Mouse (Mus musculus): Measurements from ENCODE around the gene Rimkla. TPM values are rescaled to one million over a fixed set of nuclear protein-coding genes. Genes with fewer than 3 reads are reported as not detected.
A peak's percentile ranks its signal among the peaks of the same experiment; 100 is the strongest.
"Not testable (repeated sequence)": the region's sequence is repeated elsewhere in the genome, so short reads cannot be mapped to it uniquely, and the experiment has no call there.

The Rimkla gene
- under 1 TPM; 0.09 to 0.21 TPM for total RNA-seq (2021)
- polyA plus RNA-seq (2012; rRNA removed), result 0.11 and 0.28 TPM in 2 replicates
- long read RNA-seq, partial matches to known transcripts, result 0 of 1 reads
- long read RNA-seq, other reads (novel, unspliced or antisense), result 1 of 1 reads

DNA sequence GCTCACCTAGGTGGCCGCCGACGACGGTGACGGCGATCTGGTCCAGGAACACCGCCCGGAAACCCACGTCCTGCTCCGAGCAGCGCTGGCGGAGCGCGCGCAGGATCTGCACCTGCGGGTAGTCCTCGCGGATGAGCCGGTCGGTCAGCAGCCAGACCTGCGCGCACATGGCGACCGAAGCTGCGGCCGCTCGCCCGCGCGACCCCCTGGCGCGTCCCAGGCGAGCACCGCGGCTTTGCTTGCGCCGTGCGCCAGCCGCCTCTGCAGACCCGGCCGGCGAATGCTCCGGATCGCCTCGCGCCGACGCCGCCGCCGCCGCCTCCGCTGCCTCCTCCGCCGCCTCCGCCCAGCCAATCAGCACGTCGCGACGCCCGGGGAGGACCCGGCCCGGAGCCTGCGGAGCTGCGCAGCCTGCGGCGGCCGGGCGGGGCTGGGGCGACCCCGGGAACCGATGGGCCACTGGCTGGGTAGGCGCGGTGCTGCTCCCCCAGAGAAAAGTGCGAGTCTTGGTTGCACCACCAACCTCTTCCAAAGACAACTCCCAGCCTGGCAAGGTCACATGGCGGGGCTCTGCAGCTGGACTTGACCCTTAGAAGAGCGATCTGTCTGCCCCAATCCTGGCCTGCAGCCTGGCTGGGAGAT is at the start of gene Rimkla:
Gene Rimkla, minus strand, starts transcription at position 338 of the 642 bp plus-strand sequence.
- DNase-seq, result peak; percentile 86

DNA sequence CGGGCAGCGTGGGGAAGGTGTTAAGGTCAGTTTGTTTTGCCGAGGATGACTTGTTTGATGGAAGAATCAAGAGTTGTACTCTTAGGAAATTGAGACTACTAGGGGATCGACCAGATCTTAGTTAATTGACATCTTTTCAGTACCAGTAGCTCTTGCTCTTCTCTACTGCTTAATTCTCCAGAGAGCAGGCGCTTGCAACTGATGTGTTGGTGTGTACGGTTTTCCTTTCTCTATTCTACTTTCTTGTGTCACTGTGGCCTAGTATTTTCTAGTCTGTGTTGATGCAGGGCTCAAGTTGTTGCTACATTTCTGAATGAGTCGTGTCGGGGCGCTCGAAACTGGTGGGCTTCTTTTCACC is 48.1 kb upstream of the Rimkla start:
- no peak for DNase-seq

DNA sequence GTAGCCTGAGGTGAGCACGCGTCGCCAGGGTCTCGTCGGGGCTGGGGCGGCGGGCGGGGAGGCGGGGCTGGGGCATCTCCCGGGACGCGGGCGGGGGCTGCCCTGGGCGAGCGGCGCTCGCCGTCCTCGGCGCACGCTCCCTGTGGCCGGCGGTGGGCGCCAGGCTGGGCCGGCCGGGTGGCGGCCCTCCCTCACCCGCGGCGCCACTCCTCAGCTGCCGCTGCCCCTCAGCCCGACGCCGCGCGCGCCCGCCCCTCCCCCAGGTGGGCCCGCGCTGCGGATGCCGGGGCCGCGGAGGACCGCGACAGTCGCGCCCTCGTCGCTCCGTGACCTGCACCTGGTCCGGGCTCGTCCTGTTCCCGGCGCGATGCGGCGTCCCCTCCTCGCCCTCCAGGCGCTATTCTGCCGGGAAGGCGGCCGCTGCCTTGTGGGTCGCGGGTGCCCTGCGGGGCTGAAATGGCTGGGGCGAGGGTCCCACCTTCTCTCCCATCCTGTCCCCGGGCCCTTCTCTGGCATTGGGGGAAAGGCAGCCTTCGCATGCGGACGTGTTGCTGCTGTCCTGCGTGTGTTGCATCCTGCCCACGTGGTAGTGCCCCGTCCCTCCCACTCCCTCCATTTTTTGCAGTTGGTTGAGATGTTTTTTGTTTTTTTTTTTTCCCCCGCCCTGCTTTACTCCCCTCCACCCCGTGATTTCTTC is 47.6 kb upstream of the Rimkla start:
- peak; percentile 66 for DNase-seq

DNA sequence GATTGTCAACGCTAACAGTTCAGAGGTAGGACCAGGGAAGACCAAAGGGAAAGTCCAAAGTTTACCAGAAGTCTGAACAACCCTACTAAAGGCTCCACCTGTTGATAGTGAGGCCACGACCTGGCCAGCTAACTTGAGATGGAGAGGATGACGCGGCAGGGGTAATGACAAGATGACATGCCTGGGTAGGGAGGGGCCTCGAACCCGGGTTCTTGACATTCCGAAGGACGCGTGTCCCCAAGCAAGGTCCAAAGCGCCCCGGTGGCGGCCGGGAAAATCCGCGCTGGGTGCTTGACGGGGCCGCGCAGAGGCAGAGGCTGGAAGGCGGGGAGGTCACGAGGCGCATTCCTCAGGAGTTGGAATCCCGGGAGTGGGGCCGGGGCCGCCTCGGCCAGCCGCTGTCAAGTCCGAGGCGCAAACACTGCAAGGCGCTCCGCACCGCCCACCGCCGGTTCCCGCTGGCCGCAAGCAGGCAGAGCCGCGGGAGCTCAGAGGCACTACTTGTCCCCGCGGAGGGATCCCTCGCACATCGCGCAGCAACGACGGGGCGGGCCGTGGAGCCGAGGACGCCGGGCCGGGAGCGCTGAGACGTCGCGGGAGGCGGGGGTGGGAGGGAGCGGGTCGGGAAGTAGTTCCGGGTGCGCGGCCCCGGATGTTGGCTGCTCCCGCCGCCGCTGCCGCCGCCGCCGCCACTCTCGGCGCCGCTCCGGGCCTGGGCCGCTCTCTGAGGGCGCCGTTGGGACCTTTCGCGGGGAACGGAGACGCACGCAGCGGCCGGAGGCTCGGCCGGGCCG is 46.8 kb upstream of the Rimkla start, which contains the start of gene Frg2f1:
Gene Frg2f1, minus strand, starts transcription at position 499 of the 794 bp plus-strand sequence.
- DNase-seq, result peak; percentile 97

DNA sequence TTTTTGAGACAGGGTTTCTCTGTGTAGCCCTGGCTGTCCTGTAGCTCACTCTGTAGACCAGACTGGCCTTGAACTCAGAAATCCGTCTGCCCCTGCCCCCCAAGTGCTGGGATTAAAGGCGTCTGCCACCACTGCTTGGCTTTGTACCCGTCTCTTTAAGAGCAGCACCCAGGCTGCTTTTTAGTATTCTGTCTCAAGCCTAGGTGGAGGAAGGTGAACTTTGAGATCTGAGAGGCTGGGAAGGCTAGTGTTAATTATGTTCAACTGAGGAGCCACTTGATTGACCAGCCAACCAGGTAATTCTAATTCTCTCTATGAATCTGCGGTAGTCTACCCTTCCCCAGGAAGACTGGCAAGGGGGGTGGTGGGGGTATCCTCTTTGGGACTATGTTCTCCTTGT is 45.0 kb upstream of the Rimkla start:
- DNase-seq, result no peak

DNA sequence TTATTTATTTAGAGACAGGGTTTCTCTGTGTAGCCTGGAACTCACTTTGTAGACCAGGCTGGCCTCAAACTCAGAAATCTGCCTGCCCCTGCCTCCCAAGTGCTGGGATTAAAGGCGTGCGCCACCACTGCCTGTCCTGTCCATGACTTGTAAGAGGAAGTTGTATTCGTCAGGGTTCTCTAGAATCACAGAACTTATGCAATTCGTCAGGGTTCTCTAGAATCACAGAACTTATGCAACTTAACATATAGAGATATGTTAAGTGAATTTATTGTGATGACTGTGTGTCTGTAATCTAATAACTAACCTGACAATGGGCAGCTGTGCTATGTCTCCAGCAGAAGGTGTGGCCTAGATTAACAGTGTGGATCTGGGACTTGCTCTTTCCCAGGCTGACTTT is 44.2 kb upstream of the Rimkla start, which contains the start of gene Foxj3:
Gene Foxj3, plus strand, starts transcription at position 390 of the 400 bp plus-strand sequence.
- not testable (repeated sequence) for DNase-seq

DNA sequence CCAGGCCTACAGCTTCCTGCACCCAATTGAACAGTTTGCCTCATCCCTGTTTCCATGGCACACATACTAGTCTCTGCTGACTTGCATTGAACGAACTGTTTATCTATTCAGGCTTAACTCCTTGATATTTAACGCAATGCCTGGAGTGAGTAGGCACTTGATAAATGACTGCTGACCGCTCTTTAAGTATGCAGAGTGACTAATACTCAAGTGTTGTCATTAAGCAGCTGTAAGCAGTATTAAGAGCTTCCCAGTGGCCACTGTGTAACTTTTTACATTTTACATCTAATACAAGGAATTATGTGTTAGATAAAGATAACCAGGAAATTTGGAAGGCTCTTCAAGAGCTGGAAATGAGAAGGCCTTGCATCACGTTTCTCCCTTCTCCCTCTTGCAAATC is 42.7 kb upstream of the Rimkla start:
- DNase-seq, result no peak

DNA sequence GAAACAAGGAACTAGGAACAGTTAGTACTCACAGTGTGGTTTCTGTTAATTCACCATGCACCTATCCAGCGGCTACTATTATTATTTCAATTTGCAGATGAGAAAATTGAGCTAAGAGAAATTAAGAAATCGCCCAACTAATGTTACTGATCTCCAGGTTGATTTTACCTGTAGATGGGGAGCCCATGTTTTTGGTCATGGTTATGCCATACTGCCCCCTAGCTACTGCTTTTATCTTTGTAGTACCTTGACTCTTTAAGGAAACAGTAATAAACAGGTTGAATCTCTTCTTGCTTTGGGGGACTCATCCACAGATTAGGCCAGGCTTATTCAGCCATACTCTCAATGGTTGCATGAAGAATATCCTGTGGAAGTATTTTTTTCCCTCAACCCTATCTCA is 39.4 kb upstream of the Rimkla start:
- DNase-seq, result no peak

DNA sequence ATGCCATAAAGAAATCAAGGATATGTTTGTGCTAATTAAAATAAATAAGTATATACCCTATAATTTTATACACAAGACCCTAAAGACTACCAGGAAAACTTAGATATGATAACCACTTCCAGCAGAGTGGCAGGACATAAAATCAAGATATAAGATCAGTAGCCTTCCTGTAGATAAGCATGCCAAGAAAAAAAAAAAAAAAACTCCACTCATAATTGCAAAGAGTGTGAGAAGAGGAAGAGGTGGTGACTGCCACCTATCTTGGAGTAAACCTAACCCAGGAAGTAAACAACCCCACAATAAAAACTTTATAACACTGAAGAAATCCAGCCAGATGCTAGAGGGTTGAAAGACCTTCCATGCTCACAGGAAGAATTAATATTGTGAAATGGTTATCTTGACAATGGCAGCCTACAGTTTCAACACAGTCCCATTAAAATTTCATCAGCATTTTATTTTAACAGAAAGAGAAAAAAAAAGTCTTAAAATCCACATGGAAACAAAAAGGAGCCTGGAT is 34.0 kb upstream of the Rimkla start:
- DNase-seq, result no peak

DNA sequence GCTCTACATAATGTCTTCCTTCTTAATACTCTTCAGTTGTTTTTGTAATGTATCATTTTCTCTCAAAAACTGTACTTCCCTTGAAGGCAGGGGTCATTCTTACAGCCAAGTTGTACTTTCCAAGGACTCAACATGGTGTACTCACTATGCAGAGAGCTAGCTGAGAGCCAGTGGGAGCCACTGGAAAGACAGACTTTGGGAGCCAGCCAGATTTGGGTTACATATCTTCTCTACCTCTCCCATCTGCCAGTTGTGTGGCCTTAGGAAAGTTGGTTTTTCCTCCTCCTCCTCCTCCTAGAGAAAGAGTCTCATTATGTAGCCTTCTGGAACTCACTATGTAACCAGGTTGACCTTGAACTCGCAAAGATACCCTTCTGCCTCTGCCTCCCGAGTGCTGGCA is 32.0 kb upstream of the Rimkla start:
- no peak for DNase-seq

DNA sequence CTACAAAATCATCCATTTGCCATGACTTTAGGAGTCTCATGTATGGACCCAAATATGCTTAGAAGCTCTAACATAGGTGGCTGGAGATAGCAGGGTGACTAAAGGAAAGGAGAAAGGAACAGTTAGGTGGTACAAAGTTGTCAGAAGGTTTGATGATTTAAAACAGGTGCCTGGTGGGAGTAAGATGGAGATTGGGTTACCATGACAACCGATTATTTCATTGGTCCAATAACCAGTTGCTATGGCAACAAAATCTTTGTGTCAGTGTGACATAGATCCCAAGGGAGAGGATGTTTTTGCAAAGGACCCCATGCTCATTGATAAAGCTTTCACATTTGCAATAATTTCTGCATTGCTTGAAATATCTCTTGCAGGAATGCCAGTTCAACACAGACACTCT is 31.6 kb upstream of the Rimkla start:
- no peak for DNase-seq

DNA sequence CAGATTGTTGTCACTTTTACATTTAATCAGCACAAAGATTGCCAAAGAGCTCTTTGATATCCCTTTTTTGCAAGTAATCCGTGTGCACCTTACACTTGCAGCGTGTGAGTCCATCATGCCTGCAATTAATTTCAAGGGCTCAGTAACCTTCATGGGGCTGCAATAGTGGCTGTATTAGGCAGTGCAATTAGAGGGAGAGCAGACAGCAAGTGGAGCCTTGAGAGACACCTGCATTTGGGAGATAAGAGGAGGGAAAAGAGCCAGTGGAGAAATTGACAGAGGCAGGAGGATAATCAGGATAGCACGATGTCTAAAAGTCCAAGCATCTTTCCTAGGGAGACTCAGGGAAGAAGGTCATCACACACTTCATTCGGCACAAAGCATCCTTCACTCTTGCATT is 31.1 kb upstream of the Rimkla start:
- no peak for DNase-seq

DNA sequence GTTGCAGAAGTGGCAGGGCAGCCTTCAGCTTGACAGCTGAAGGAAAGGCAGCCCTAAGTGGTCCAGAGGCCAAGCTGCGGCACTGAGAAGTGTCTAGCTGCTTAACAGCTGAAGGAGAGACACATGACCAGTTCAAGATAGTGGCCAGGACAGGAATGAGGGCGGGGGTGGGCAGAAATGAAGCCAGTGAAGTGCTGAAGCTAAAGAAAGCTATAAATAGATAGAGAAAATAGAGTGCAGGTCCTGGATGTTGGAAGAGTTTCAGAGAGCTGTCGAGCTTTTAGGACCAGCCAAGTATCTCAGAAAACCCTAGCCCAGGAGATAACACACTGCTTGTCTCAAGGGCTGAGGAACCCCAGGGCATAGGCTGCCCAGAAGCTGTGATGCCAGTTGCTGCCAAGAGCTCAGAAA is 20.3 kb upstream of the Rimkla start:
- DNase-seq, result no peak

DNA sequence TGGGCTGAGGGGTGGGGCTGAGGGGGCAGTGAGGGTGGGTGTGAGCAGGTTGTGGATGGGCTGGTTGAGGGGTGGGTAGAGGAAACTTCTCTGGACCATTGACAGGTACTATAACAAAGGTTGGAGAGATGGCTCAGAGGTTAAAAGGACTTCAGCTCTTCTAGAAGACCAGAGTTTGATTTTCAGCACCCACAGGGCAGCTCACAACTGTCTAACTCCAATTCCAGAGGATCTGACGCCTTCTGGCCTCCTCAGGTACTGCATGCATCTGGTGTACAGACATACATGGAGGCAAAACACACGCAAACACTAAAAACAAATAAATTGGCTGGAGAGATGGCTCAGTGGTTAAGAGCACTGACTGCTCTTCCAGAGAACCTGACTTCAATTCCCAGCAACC is 19.2 kb upstream of the Rimkla start:
- DNase-seq, result no peak

DNA sequence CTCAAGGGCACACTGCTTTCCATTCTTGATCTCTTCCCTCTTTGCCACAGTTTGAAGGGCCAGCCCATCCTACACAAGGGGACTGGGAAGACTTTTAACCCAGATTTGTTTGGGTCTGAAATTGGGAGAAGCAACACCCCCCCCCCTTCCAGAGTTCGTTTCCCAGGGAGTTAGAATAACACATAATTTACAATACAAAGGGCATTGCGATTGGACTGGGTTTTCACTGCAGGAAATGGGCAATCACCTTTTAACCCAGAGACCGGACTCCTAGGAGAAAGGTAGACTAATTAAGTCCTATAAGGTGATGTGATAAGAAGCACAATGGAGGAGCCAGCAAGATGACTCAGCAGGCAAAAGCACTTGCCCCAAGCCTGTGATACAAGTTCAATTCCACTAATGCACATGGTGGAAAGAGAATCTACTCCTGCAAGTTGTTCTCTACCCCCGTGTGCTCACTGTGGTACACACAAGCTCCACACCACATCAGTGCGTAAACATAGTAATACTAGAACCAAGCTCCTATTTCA is 6.0 kb upstream of the Rimkla start:
- DNase-seq, result no peak

DNA sequence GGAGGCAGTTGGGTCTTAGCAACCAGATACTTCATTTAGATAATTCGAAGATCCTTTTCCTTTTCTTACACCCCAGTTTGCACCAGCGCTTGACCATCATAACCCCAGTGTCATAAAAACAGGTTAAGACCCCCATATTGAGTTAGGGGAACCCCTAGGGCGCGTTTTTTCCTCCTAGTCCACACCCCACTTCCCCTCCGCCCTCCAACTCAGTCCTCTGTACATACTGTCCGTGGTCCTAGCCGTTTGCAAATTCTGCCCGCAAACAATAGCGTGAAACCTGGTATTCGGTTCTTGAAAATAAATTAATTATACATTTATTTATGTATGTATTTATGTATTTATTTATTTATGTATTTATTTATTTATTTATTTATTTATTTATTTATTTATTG is 502 bp upstream of the Rimkla start:
- no peak for DNase-seq

DNA sequence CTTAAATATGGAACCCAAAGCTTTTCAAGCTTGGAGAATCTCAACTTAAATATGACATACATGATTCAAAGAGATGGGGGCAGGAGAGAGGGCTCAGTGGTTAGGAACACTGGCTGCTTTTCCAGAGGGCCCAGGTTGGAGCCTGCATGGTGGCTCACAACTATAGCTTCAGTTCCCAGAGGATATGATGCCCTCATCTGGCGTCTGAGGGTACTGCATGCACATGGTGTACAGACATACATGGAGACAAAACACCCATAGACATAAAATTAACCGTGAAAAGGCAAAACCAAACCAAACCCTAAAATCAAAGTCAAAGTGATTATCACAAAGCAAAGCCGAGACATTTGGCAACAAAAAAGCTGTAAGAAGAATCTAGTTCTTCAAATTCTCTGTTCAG is 1.6 kb downstream of the Rimkla start:
- no peak for DNase-seq

DNA sequence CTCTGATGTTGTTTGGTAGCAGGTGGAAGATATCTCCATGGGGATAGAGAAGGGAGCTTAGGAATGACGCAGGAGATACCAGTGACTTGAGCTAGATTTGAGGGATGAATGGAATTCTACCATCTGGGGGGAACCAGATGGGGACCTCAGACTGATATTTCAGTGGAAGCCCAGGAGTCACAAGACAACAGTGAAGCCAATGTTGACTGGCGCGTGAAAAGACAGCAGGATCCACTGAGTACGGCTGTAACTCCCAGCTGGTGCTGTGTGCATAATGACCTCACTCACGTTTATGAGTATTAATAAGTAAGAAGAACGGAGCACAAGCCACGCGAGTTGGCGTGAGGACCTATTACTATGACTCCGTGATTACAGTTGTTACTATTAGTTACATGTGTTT is 2.8 kb downstream of the Rimkla start:
- no peak for DNase-seq

DNA sequence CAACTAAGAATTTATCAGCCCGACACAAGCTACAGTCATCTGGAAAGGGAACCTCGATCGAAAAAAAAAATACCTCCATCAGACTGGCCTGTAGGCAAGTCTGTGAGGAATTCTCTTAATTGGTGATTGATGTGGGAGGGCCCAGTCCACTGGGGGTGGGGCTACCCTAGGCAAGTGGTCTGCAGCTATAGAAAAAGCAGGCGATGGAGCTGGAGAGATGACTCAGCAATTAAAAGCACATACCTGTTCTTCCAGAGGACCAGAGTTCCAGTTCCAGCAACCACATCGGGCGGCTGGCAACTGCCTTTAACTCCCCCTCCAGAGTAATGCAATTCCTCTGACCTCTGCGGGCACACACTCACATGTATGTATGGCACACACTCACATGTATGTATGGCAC is 7.5 kb downstream of the Rimkla start:
- no peak for DNase-seq

DNA sequence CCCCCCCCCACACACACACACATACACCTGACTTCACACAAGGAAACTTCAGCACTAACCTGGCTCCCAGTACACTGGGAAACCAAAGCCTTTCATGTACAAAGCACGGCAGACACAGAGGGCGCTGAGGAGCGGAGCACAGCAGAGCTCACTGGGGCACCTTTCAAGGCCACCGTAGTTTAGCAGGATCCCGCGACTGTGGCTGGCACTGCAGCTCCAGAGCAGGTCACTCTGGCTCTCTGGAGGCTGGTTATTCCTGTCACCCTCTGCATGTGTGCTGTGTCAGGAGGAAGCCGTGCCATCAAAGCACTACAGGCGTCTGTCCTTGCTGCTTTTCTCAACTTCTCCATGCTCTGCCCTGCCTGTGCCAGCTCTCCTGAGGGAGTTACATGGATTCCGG is 9.4 kb downstream of the Rimkla start:
- DNase-seq, result peak; percentile 61

DNA sequence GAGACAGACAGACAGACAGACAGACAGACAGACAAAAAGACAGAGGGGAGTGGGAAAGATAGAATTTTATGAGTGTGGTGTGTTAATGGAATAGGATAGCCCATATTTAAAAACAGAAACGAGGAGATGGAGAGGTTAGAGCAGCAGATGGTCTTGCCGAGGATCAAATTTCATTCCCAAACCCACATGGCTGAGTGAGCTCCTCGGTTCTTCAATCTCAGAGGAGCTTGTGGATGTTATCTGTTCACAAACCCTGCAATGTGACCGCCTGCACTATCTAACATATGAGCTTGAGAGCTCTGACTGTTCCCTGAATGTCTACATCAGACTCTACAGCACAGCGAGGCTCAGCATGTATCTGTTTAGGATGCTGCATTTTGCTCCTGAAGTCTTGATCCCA is 19.3 kb downstream of the Rimkla start:
- no peak for DNase-seq

DNA sequence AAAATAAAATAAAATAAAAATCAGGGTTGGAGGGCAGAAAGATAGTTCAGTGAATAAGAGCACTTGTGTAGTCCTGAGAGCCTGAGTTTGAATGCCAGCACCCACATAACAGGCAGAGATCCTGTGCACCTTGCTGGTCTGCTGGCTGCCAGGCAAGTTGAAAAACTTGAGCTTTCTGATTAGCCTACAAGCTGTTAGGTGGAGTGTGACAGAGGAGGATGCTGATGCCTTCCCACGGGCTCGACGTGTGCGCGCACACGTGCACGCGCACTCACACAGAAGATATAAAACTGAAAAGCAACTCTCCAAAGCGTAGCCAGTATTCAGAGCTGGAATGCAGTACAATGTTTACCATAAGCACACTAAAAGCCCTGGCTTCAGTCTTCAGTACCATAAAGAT is 19.9 kb downstream of the Rimkla start:
- DNase-seq, result no peak
